Mouse (Mus musculus) testis, adult 2 months (tissue): ENCODE measurements at regions not wholly inside any gene's neighbourhood (a gene's known extent, or its start where the extent isn't known, plus 50 kb on each side); places are given as distances from the start of the nearest gene placed in this dataset.

Experiments
- CTCF ChIP-seq: fragments of 200-500 bp; IDR thresholded peaks from 2 replicates; pipeline ENCODE4 v1.5.1; 2012; ENCODE audit warnings: low read depth, mild to moderate bottlenecking, inconsistent platforms, low read length, moderate library complexity; ENCODE audit not compliant: control insufficient read depth, insufficient read depth, insufficient replicate concordance
- POLR2A ChIP-seq: fragments of 200-500 bp; IDR thresholded peaks from 2 replicates; pipeline ENCODE4 v1.6.1; 2012; ENCODE audit warnings: low read depth, mild to moderate bottlenecking, inconsistent platforms, low read length, moderate library complexity; ENCODE audit not compliant: control insufficient read depth

DNA sequence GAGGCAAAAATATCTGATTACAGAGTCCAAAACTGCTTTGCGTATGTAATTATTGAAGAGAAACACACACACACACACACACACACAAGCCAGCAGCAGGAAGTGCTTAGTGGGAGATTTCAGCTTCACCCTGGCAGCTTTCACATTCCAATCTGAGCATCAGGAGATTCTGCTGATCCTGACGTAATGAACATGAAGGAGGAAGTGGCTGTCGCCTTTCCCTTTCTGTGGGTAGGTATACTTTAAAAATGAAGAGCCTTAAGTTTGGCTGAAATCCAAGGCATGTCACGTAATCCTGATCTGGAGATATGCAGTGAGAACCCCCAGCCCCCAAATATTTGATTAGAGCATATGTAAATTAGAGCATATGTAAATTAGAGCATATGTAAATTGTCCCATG is 361.1 kb upstream of the Fam92a start:
- no peak for TF ChIP-seq CTCF
- TF ChIP-seq POLR2A, result no peak
